Mouse (Mus musculus) heart, adult 2 months (tissue): Measurements from ENCODE around the gene Fkbp6. TPM values are rescaled to one million over a fixed set of nuclear protein-coding genes. Genes with fewer than 3 reads are reported as not detected.

Source experiments
- DNase-seq, 2 experiments: peaks; one replicate each; pipeline ENCODE4 v3.0.0; 2021
- H3K27ac ChIP-seq: fragments of 200-600 bp; 2 replicates; pipeline ENCODE4 v1.8.1; 2022
- H3K27me3 ChIP-seq: fragments of 200-500 bp; 2 replicates; pipeline ENCODE4 v1.6.1; 2012; ENCODE audit warnings: mild to moderate bottlenecking, low read length, inconsistent platforms, mixed read lengths; ENCODE audit not compliant: control insufficient read depth, insufficient read depth
- H3K36me3 ChIP-seq: fragments of 200-500 bp; 2 replicates; pipeline ENCODE4 v1.6.1; 2012; ENCODE audit warnings: low read length, inconsistent platforms; ENCODE audit not compliant: control insufficient read depth, insufficient read depth
- H3K4me1 ChIP-seq: fragments of 200-500 bp; 2 replicates; pipeline ENCODE4 v1.6.1; 2011; ENCODE audit warnings: low read length; ENCODE audit not compliant: control insufficient read depth, insufficient read depth
- H3K4me3 ChIP-seq: fragments of 200-600 bp; 2 replicates; pipeline ENCODE4 v1.8.1; 2022
- H3K79me2 ChIP-seq: fragments of 200-500 bp; replicated peaks from 2 replicates; pipeline ENCODE4 v1.6.1; 2012; ENCODE audit warnings: mild to moderate bottlenecking, inconsistent platforms, low read length, moderate library complexity, mixed read lengths; ENCODE audit not compliant: control insufficient read depth, insufficient read depth
- H3K9ac ChIP-seq: fragments of 200-500 bp; 2 replicates; pipeline ENCODE4 v1.6.1; 2012; ENCODE audit warnings: low read depth, mild to moderate bottlenecking, control low read depth, inconsistent platforms, low read length, mixed read lengths
- CTCF ChIP-seq: fragments of 200-600 bp; IDR thresholded peaks from 2 replicates; pipeline ENCODE4 v1.8.1; 2022; ENCODE audit warnings: antibody characterized with exemption, mild to moderate bottlenecking, moderate library complexity
- EP300 ChIP-seq: fragments of 200-500 bp; IDR thresholded peaks from 2 replicates; pipeline ENCODE4 v1.6.1; 2011; ENCODE audit warnings: low read depth, low read length, control low read depth; ENCODE audit not compliant: insufficient read depth
- POLR2A ChIP-seq: fragments of 200-500 bp; IDR thresholded peaks from 2 replicates; pipeline ENCODE4 v1.6.1; 2011; ENCODE audit warnings: mild to moderate bottlenecking, low read depth, low read length, control low read depth; ENCODE audit not compliant: insufficient read depth
- WGBS: fragments of 180-500 bp; shearing (Covaris S2); methylation state at CpG from one replicate; pipeline ENCODE4 v1.1.7; 2018; 5-methylcytosine and 5-hydroxymethylcytosine counted together
- intact Hi-C: fragments of 180-260 bp; cut with DNase I; formaldehyde crosslinking; loops from one replicate; pipeline ENCODE4 v1.15.1; 2025
- microRNA-seq, 2 experiments: library from miRNA; unstranded; fragments of <30 nt; microRNA quantifications; one replicate each; pipeline ENCODE4 v1.2.0; 2021
- polyA plus RNA-seq: library from polyadenylated mRNA; depleted of rRNA; stranded (reverse); fragments of >200 nt; gene quantifications from 2 replicates; pipeline ENCODE4 v1.2.3, GENCODE M21; 2012; rRNA removed
- total RNA-seq, 2 experiments: library from RNA; stranded (reverse); gene quantifications; 2 replicates each; pipeline ENCODE4 v1.2.3; 2021

The Fkbp6 gene
- total and polyA plus RNA-seq, 3 experiments: 0.31 to 0.41 TPM; not detected in 1

- Histone ChIP-seq H3K79me2 (no peaks in the 10 kb centered on the region), H3K27me3 (no peaks in the 10 kb centered on the region), H3K27ac (no peak overlapping the region), H3K4me1 (peaks cover 1% of the 10 kb centered on the region), H3K9ac (no peak overlapping the region), H3K4me3 (no peak overlapping the region), H3K36me3 (no peaks in the 10 kb centered on the region)
- WGBS: 74% methylated on average over 9 of the region's 9 CpGs
- no peak for TF ChIP-seq EP300
- TF ChIP-seq CTCF: no peak
- TF ChIP-seq POLR2A: no peak
- no peak for DNase-seq
- intact Hi-C loops: no loop called here
Observed at GRCm38 (mm10) chr5:135247337-135247736, 102.5 kb downstream of the Fkbp6 start.

- no peak for DNase-seq
- no peak for TF ChIP-seq EP300
- TF ChIP-seq CTCF: no peak
- no peak for TF ChIP-seq POLR2A
- Histone ChIP-seq H3K4me1 (peaks cover 1% of the 10 kb centered on the region), H3K36me3 (peaks cover 2% of the 10 kb centered on the region), H3K79me2 (no peaks in the 10 kb centered on the region), H3K27ac (no peak overlapping the region), H3K4me3 (no peak overlapping the region), H3K27me3 (no peaks in the 10 kb centered on the region), H3K9ac (no peak overlapping the region)
- WGBS: 62% methylated on average over 4 of the region's 4 CpGs
- intact Hi-C loops: no loop called here
Observed at GRCm38 (mm10) chr5:135246531-135246930, 103.3 kb downstream of the Fkbp6 start.

- DNase-seq: no peak
- Histone ChIP-seq H3K9ac (no peak overlapping the region), H3K27me3 (no peaks in the 10 kb centered on the region), H3K4me3 (no peak overlapping the region), H3K79me2 (no peaks in the 10 kb centered on the region), H3K4me1 (peaks cover 2% of the 10 kb centered on the region; the same call in 1 of the 2 replicates), H3K36me3 (peaks cover 12% of the 10 kb centered on the region), H3K27ac (no peak overlapping the region)
- 94% methylated on average over 1 of the region's 1 CpGs for WGBS
- intact Hi-C loops: no loop called here
- TF ChIP-seq EP300 (no peak), CTCF (no peak), POLR2A (no peak)
Observed at GRCm38 (mm10) chr5:135243166-135243565, 106.7 kb downstream of the Fkbp6 start.

- Histone ChIP-seq H3K79me2 (no peaks in the 10 kb centered on the region), H3K36me3 (peaks cover 12% of the 10 kb centered on the region), H3K27ac (no peak overlapping the region), H3K4me3 (no peak overlapping the region), H3K4me1 (peaks cover 2% of the 10 kb centered on the region; the same call in 1 of the 2 replicates), H3K27me3 (no peaks in the 10 kb centered on the region), H3K9ac (no peak overlapping the region)
- DNase-seq: no peak
- TF ChIP-seq CTCF (no peak), POLR2A (no peak), EP300 (no peak)
- intact Hi-C loops: no loop called here
- WGBS: 79% methylated on average over 3 of the region's 3 CpGs
Observed at GRCm38 (mm10) chr5:135242608-135243007, 107.2 kb downstream of the Fkbp6 start.

GRCm38 (mm10) chr5:135242136-135242535 lies 107.7 kb downstream of the Fkbp6 start:
- 70% methylated on average over 12 of the region's 12 CpGs for WGBS
- no peak for DNase-seq
- Histone ChIP-seq H3K27me3 (no peaks in the 10 kb centered on the region), H3K36me3 (peaks cover 12% of the 10 kb centered on the region), H3K9ac (no peak overlapping the region), H3K4me3 (no peak overlapping the region), H3K79me2 (no peaks in the 10 kb centered on the region), H3K27ac (no peak overlapping the region), H3K4me1 (peaks cover 2% of the 10 kb centered on the region; the same call in 1 of the 2 replicates)
- intact Hi-C loops: no loop called here
- no peak for TF ChIP-seq POLR2A
- TF ChIP-seq CTCF: no peak
- no peak for TF ChIP-seq EP300

Small RNA genes lying within 50 kb of the gene (microRNA-seq; reads per million reads assigned to microRNA genes)
- 0 to 0.77 reads per million in 2 experiments for gene Mir7033

Other genes starting within 250 kb of the Fkbp6 start
- gene Tbl2, start 200.4 kb downstream of the Fkbp6 start, total RNA-seq: 10 to 100 TPM in 1 of 2 experiments, 1 to 10 TPM in 1; 9.9 to 10.6 TPM
- 5.8 and 8.8 TPM in 2 replicates for gene Tbl2, start 200.4 kb downstream of the Fkbp6 start, polyA plus RNA-seq
- 10 to 100 TPM; 40.3 to 44.1 TPM for gene Bcl7b, start 181.8 kb downstream of the Fkbp6 start, total RNA-seq
- 37.5 and 37.6 TPM in 2 replicates for gene Bcl7b, start 181.8 kb downstream of the Fkbp6 start, polyA plus RNA-seq
- gene Baz1b, start 162.8 kb downstream of the Fkbp6 start, total RNA-seq: 10 to 100 TPM; 42.3 to 46.1 TPM
- 13.9 and 20.8 TPM in 2 replicates for gene Baz1b, start 162.8 kb downstream of the Fkbp6 start, polyA plus RNA-seq
- 1 to 10 TPM in 1 of 2 experiments, under 1 TPM in 1; 0.78 to 1.3 TPM for gene Fzd9, start 98.8 kb downstream of the Fkbp6 start, total RNA-seq
- gene Fzd9, start 98.8 kb downstream of the Fkbp6 start, polyA plus RNA-seq: 1.8 TPM in 2 replicates
- gene Trim50, start 3.3 kb upstream of the Fkbp6 start, total RNA-seq: under 1 TPM; 0.11 to 0.18 TPM
- not detected in 2 replicates for gene Trim50, start 3.3 kb upstream of the Fkbp6 start, polyA plus RNA-seq
- 10 to 100 TPM; 14.1 to 18.3 TPM for gene Nsun5, start 19.9 kb upstream of the Fkbp6 start, total RNA-seq
- gene Nsun5, start 19.9 kb upstream of the Fkbp6 start, polyA plus RNA-seq: 21.6 and 25.4 TPM in 2 replicates
- gene Pom121, start 44.5 kb upstream of the Fkbp6 start, total RNA-seq: 10 to 100 TPM; 12.3 to 13.1 TPM
- gene Pom121, start 44.5 kb upstream of the Fkbp6 start, polyA plus RNA-seq: 9.2 and 11.3 TPM in 2 replicates
- 10 to 100 TPM; 25.0 to 29.6 TPM for gene Hip1, start 195.1 kb upstream of the Fkbp6 start, total RNA-seq
- gene Hip1, start 195.1 kb upstream of the Fkbp6 start, polyA plus RNA-seq: 22.2 and 34.4 TPM in 2 replicates
- not detected for gene Ccl26, start 213.5 kb upstream of the Fkbp6 start, total RNA-seq
- not detected in 2 replicates for gene Ccl26, start 213.5 kb upstream of the Fkbp6 start, polyA plus RNA-seq
- gene Ccl24, start 223.0 kb upstream of the Fkbp6 start, total RNA-seq: 1 to 10 TPM; 2.6 TPM
- gene Ccl24, start 223.0 kb upstream of the Fkbp6 start, polyA plus RNA-seq: 3.2 and 4.3 TPM in 2 replicates